Mouse (Mus musculus) hindbrain, embryonic 12.5 days (tissue): ENCODE data around the gene 1700003F12Rik. TPM values are rescaled to one million over a fixed set of nuclear protein-coding genes. Genes with fewer than 3 reads are reported as not detected.

Source experiments
- ATAC-seq: fragments of 200-750 bp; cut with Nextera tagmentation; 2 replicates; pipeline ENCODE4 v1.8.0; 2017; ENCODE audit warnings: moderate TSS enrichment; ENCODE audit not compliant: low FRiP score
- H3K27ac ChIP-seq: fragments of 300-500 bp; sonication (generic); 2 replicates; pipeline ENCODE4 v1.5.1; 2016; ENCODE audit warnings: mild to moderate bottlenecking
- H3K27me3 ChIP-seq: fragments of 300-500 bp; sonication (generic); 2 replicates; pipeline ENCODE4 v1.6.1; 2016; ENCODE audit warnings: mild to moderate bottlenecking
- H3K36me3 ChIP-seq: fragments of 300-500 bp; sonication (generic); 2 replicates; pipeline ENCODE4 v1.6.1; 2016; ENCODE audit warnings: mild to moderate bottlenecking
- H3K4me1 ChIP-seq: fragments of 300-500 bp; sonication (generic); 2 replicates; pipeline ENCODE4 v1.6.1; 2016
- H3K4me2 ChIP-seq: fragments of 300-500 bp; sonication (generic); replicated peaks from 2 replicates; pipeline ENCODE4 v1.6.1; 2016; ENCODE audit warnings: mild to moderate bottlenecking
- H3K4me3 ChIP-seq: fragments of 300-500 bp; sonication (generic); 2 replicates; pipeline ENCODE4 v1.5.1; 2016; ENCODE audit warnings: mild to moderate bottlenecking
- H3K9ac ChIP-seq: fragments of 300-500 bp; sonication (generic); 2 replicates; pipeline ENCODE4 v1.6.1; 2016; ENCODE audit warnings: mild to moderate bottlenecking, moderate library complexity
- H3K9me3 ChIP-seq: fragments of 300-500 bp; sonication (generic); replicated peaks from 2 replicates; pipeline ENCODE4 v1.6.1; 2016; ENCODE audit warnings: mild to moderate bottlenecking
- WGBS: fragments of 180-500 bp; shearing (Covaris S2); methylation state at CpG from one replicate; pipeline ENCODE4 v1.1.7; 2016; 5-methylcytosine and 5-hydroxymethylcytosine counted together
- polyA plus RNA-seq: library from polyadenylated mRNA; unstranded; fragments of >200 nt; fragmentation: Nextera tagmentation; extraction: Ambion mirVana; gene quantifications from 2 replicates; pipeline ENCODE4 v1.2.1, GENCODE M21; 2016

1700003F12Rik gene
- polyA plus RNA-seq, 1 experiment from 2014 or later: 1.4 TPM

DNA sequence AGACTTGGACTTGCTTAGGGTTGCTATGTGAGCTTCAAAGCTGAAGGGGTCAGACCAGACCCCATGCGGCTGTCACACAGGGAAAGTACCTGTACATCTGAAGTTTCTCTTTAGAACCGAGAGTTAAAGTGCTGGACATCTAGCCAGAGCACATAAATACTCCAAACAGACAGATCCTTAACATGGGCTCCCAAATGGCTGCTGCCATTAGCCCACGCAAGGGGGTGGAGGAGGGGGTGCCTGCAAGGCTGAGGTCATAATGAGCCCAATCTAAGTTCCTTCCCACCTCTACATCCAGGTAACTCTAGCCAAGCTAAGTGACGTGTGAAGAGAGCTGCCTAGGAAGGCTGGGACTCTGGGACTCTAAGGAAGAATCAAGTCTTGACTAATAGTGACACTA is 4.6 kb downstream of the 1700003F12Rik start, which contains the start of gene Actl10:
Actl10 (plus strand) TSS at position 301 of the 400 bp plus-strand sequence.
- Histone ChIP-seq H3K27ac (0 out of 2 replicates have a peak within 1 kb of the TSS, but pooled peaks have one; percentile 24), H3K36me3 (0 out of 2 replicates have a peak, but pooled peaks cover 3% of the 10 kb centered on the region), H3K4me1 (peaks cover 23% of the 10 kb centered on the region), H3K4me2 (peak within 1 kb of the TSS; percentile 38), H3K9me3 (no peaks in the 10 kb centered on the region), H3K27me3 (peaks cover 27% of the 10 kb centered on the region), H3K9ac (peak within 1 kb of the TSS; percentile 29; the same call in 1 of the 2 replicates), H3K4me3 (peak within 1 kb of the TSS; percentile 7; the same call in 1 of the 2 replicates)
- ATAC-seq: no peak
- WGBS: 88% methylated on average over 4 of the region's 4 CpGs

DNA sequence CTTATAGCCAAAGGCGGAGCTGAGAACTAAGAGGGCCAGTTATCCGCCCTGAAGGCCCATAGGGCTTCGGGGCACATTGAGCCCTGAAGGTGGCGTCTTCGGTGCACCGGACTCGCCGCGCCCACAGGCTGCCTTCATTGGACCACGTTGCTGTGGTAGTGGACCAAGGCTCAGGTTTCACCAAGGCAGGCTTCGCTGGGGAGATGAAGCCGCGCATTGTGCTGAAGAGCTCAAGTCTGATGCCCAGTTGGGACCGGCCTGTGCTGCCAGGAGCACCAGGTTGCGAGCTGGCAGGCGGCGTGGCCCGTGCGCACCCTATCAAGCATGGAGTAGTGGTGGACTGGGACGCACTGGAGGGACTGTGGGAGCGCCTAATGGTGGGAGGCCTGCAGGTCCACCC is 5.0 kb downstream of the 1700003F12Rik start:
- no peaks in the 10 kb centered on the region for H3K9me3 ChIP-seq
- peak; percentile 1; the same call in 1 of the 2 replicates for ATAC-seq
- 0 out of 2 replicates have a peak overlapping the region, but pooled peaks have one; percentile 24 for H3K27ac ChIP-seq
- H3K27me3 ChIP-seq: peaks cover 27% of the 10 kb centered on the region
- 39% methylated on average over 21 of the region's 21 CpGs for WGBS
- H3K4me2 ChIP-seq: peak overlapping the region; percentile 38
- peak overlapping the region; percentile 29; the same call in 1 of the 2 replicates for H3K9ac ChIP-seq
- 0 out of 2 replicates have a peak, but pooled peaks cover 3% of the 10 kb centered on the region for H3K36me3 ChIP-seq
- peaks cover 23% of the 10 kb centered on the region for H3K4me1 ChIP-seq
- H3K4me3 ChIP-seq: no peak overlapping the region

DNA sequence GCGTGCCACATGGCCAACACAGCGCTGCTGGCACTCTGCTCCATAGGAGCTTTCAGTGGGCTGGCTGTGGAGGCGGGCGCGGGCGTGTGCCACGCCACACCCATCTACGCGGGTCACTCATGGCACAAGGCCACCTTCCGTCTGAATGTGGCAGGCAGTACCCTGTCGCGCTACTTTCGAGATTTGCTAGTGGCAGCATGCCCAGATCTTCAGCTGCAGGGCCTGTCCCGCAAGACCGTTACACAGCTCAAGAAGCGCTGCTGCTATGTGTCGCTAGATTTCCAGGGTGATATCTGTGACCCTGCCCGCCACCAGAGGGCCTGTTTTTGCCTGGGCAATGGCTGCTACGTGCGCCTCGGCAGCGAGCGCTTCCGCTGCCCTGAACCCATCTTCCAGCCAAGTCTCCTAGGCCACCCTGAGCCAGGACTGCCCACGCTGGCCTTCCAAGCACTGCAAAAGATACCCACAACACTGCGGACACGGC is 5.6 kb downstream of the 1700003F12Rik start:
- H3K36me3 ChIP-seq: 0 out of 2 replicates have a peak, but pooled peaks cover 3% of the 10 kb centered on the region
- peak overlapping the region; percentile 29; the same call in 1 of the 2 replicates for H3K9ac ChIP-seq
- 31% methylated on average over 27 of the region's 27 CpGs for WGBS
- H3K4me3 ChIP-seq: peak overlapping the region; percentile 7; the same call in 1 of the 2 replicates
- H3K9me3 ChIP-seq: no peaks in the 10 kb centered on the region
- peaks cover 27% of the 10 kb centered on the region for H3K27me3 ChIP-seq
- ATAC-seq: peak; percentile 28
- H3K27ac ChIP-seq: 0 out of 2 replicates have a peak overlapping the region, but pooled peaks have one; percentile 24
- H3K4me1 ChIP-seq: peaks cover 29% of the 10 kb centered on the region
- peak overlapping the region; percentile 38 for H3K4me2 ChIP-seq

DNA sequence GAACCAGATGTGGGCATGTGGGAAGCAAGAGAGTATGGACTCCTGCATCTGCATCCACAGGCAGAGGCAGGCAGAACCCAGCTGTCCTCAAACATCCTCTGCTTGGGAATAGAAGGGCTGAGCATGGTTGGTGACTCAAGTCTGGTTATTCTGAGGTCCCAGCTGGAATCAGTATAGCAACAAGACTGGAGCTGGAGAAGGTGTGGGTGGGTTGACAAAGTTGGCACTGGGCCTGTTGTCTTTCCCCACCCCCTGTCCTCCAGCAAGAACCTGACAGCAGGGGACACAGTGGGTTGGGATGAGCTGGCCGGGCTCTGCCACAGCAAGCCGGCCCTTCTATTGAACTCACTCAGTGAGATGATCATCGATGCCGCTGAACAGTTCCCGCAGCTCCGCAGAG is 8.3 kb downstream of the 1700003F12Rik start:
- 86% methylated on average over 6 of the region's 6 CpGs for WGBS
- H3K4me2 ChIP-seq: no peak overlapping the region
- H3K36me3 ChIP-seq: 0 out of 2 replicates have a peak, but pooled peaks cover 3% of the 10 kb centered on the region
- no peaks in the 10 kb centered on the region for H3K9me3 ChIP-seq
- ATAC-seq: no peak
- H3K27me3 ChIP-seq: peaks cover 26% of the 10 kb centered on the region
- H3K4me3 ChIP-seq: no peak overlapping the region
- no peak overlapping the region for H3K9ac ChIP-seq
- H3K4me1 ChIP-seq: peaks cover 39% of the 10 kb centered on the region
- H3K27ac ChIP-seq: no peak overlapping the region

DNA sequence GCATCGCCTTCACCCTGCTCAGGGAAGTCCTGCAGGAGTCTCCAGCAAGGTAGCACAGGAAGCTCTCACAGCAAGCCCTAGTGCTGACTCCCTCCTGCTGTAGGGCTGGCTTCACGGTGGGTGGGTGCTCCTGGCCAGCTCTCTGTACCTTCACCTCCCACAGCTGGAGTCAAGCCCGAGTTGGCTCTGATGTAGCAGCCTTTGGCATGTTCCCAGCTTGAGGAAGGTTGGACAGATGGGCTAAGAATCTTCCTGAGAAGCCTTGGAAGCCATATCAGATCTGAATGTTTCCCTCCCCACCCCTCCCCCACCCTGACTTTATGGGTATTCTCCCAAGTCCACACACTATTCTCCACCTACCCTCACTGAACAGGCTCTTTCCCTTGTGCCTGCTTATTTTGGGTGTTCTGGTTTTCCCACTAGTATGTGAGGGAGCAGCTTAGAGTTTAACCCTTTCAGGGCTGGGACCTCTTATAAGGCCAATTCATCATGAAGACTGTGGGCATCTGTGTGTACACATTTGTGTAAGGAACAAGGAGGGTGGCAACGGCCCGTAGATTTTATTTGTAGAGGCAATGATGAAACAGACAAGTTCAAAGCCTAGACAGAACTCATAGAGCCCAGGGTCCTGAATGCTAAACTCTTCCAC is 10.4 kb downstream of the 1700003F12Rik start:
- 60% methylated on average over 5 of the region's 5 CpGs for WGBS
- Histone ChIP-seq H3K9me3 (no peaks in the 10 kb centered on the region), H3K4me1 (peaks cover 33% of the 10 kb centered on the region), H3K4me2 (peak overlapping the region; percentile 61), H3K27me3 (peaks cover 5% of the 10 kb centered on the region), H3K9ac (peak overlapping the region; percentile 37; the same call in 1 of the 2 replicates), H3K36me3 (peaks cover 12% of the 10 kb centered on the region; the same call in 1 of the 2 replicates), H3K27ac (no peak overlapping the region), H3K4me3 (no peak overlapping the region)
- ATAC-seq: no peak

DNA sequence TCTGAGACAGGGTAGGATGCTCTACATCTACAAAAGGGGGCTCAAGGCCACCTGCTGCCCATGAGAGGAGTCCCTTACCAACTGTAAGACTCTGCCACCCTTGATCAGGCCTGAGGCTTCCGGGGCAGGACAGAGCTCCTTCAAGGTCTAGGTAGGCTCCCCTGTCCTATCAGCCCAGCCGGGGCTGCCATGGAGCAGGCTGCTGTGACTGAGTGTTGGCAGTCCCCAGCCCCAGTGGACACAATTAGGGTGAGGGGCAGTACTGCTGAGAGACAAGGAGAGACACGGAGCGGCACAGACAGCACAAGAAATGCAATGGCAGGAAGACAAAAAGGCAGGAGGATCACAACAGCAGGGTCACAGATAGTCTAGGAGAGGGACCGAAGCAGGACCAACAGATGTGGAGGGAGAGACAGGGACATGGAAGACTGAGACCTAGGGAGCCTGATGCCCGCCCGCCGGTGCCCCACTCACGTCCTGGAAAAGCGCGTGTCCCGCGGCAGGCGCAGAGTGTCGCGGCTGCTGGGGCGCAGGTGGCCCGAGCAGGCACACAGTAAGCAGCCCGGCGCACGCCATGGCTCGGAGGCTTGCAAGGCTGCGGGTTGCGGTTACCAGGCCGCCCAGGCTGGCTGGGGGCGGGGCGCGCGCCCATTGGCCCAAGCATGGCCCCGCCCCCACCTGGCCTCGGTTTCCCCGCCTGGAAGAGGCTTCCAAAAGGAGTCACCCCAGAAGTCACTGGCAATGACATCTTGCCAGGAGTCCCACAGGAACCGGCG is 11.6 kb downstream of the 1700003F12Rik start, which contains the start of gene Necab3:
Necab3 (minus strand) TSS at position 627 of the 776 bp plus-strand sequence.
- 3% methylated on average over 34 of the region's 34 CpGs for WGBS
- Histone ChIP-seq H3K4me3 (peak within 1 kb of the TSS; percentile 34), H3K36me3 (peaks cover 21% of the 10 kb centered on the region), H3K27ac (peak within 1 kb of the TSS; percentile 71), H3K27me3 (0 out of 2 replicates have a peak, but pooled peaks cover 1% of the 10 kb centered on the region), H3K4me1 (peaks cover 27% of the 10 kb centered on the region), H3K4me2 (peak within 1 kb of the TSS; percentile 61), H3K9me3 (no peaks in the 10 kb centered on the region), H3K9ac (peak within 1 kb of the TSS; percentile 59)
- peak; percentile 83 for ATAC-seq

DNA sequence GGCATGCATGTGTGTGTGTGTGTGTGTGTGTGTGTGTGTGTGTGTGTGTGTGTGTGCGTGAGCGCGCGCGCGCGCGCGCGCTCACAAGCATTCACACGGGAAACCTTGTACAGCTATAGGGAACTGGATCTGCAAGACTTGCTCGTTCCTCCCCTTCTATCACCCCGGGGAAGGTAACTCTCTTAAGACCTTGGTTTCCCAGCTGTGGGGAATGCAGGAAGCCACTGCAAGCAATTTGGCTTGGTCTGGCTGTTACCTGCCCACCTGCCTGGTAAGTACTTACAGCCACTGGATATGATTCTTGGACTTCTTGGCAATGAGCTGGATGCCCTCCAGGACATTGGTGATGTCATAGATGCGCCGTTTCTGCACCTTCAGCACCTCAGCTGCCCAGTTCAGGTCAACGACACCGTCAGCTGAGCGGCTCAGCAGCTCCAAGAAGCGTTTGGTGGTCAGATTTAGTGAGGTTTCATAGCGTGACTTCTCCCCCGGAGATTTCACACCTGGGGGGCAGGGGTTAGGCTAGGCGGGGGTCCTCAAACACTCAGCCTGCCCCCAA is 16.8 kb downstream of the 1700003F12Rik start:
- Histone ChIP-seq H3K27me3 (no peaks in the 10 kb centered on the region), H3K4me3 (no peak overlapping the region), H3K27ac (no peak overlapping the region), H3K9me3 (no peaks in the 10 kb centered on the region), H3K9ac (no peak overlapping the region), H3K4me2 (no peak overlapping the region), H3K36me3 (peaks cover 23% of the 10 kb centered on the region), H3K4me1 (peaks cover 46% of the 10 kb centered on the region)
- no peak for ATAC-seq
- WGBS: 93% methylated on average over 22 of the region's 22 CpGs

DNA sequence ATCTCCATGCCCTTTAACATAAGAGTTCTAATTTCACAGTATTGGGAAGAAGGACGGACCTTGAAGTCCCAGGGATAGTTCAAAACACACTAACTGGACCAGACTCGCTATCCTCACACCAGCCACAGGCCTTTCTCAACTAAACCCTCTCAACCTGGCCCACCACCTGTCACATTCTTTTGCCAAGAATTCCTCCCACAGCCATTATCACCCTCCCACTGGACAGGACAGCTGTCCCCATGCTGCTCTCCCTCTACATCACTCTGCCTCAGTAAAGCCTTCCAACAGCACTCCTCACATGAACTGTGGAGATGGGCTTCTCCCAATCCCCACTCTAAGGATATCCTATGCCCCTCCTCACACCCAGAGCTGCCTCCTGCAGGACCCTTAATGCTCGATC is 18.7 kb downstream of the 1700003F12Rik start:
- WGBS: 79% methylated on average over 3 of the region's 3 CpGs
- Histone ChIP-seq H3K27me3 (no peaks in the 10 kb centered on the region), H3K36me3 (peaks cover 21% of the 10 kb centered on the region), H3K4me2 (no peak overlapping the region; the same call in 1 of the 2 replicates), H3K9ac (no peak overlapping the region), H3K4me1 (peaks cover 45% of the 10 kb centered on the region), H3K4me3 (no peak overlapping the region), H3K9me3 (no peaks in the 10 kb centered on the region), H3K27ac (peak overlapping the region; percentile 49; the same call in 1 of the 2 replicates)
- ATAC-seq: no peak

DNA sequence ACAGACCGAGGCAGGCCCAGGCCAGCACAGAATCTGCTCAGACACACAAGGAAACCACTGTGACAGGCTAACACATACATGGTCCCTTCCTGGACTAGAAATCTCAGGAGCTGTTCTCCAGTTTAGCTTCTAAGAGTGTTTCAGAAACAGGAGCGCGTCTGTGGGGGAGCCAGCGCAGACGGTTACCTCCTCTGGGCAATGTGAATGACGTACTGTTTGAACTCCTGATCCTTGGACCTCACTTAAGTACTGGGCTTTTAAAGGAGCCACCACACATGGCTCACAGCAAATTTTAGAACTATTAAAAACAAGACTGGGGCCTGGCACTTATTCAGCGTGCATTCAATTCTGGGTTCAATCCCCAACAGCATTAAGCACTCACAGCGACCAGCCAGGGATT is 19.8 kb downstream of the 1700003F12Rik start:
- H3K9me3 ChIP-seq: no peaks in the 10 kb centered on the region
- H3K27me3 ChIP-seq: no peaks in the 10 kb centered on the region
- H3K4me3 ChIP-seq: no peak overlapping the region
- peak overlapping the region; percentile 27 for H3K4me2 ChIP-seq
- peak overlapping the region; percentile 23; the same call in 1 of the 2 replicates for H3K9ac ChIP-seq
- H3K4me1 ChIP-seq: peaks cover 46% of the 10 kb centered on the region
- peaks cover 15% of the 10 kb centered on the region for H3K36me3 ChIP-seq
- H3K27ac ChIP-seq: peak overlapping the region; percentile 49; the same call in 1 of the 2 replicates
- no peak for ATAC-seq
- 47% methylated on average over 8 of the region's 8 CpGs for WGBS

DNA sequence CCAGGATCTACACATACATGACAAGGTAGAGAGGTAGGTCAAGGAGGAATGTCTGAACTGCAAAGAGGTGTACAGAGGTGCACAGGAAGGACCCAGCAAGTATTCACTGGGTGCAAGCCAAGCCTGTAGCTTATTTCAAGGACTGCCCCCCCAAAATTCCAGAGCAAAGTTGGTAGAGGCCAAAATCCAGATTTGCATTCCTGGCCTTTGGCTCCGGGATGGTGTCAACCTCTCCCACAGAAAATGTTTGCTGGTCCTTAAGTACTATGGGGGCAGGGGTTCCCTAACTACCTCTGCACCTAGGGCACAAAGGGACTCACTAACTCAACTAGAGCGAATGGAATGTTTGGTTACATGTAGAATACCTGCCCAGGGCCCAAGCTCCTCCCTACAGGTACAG is 20.9 kb downstream of the 1700003F12Rik start:
- Histone ChIP-seq H3K4me1 (peaks cover 52% of the 10 kb centered on the region), H3K36me3 (peaks cover 12% of the 10 kb centered on the region), H3K9ac (peak overlapping the region; percentile 77), H3K9me3 (no peaks in the 10 kb centered on the region), H3K27me3 (no peaks in the 10 kb centered on the region), H3K4me3 (peak overlapping the region; percentile 94), H3K4me2 (peak overlapping the region; percentile 93), H3K27ac (peak overlapping the region; percentile 89)
- 70% methylated on average over 2 of the region's 2 CpGs for WGBS
- ATAC-seq: no peak

DNA sequence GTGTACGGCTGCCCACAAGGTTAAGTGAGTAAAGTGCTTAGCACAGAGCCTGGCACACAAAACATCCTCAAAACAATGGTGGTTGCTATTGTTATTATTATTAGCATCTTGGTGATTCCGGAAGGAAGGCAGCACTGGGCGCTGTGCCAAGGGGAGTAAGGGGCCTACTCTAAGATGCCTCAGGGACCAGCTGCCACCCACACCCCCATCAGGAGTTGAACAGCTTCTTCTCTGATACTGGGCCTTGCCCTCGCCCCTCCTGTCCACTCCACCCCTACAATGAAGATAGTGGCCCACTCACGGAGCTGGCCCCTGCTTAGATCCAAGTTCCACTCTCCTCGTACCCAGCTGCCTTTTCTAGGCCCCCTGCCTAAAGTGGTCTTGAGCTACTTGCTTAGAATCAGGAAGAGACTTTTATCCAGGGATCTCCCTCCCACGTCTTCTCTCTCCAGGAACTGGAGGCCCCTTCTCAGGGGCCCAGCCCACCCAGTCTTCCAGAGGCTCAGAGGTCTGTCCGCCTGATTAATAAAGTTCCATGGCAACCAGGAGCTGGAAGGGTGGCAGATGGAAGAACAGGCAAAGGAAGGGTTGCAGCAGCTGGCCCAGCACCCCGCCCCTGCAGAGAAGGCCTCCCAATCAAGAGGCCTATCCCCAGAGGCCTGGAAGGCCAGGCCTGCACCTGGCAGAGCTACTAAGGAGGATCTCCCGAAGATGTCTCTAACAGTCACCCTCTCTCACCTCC is 21.6 kb downstream of the 1700003F12Rik start:
- Histone ChIP-seq H3K4me2 (peak overlapping the region; percentile 93), H3K4me3 (peak overlapping the region; percentile 94), H3K27me3 (no peaks in the 10 kb centered on the region), H3K9me3 (no peaks in the 10 kb centered on the region), H3K27ac (peak overlapping the region; percentile 89), H3K36me3 (peaks cover 5% of the 10 kb centered on the region), H3K4me1 (peaks cover 52% of the 10 kb centered on the region), H3K9ac (peak overlapping the region; percentile 77)
- 4% methylated on average over 10 of the region's 10 CpGs for WGBS
- ATAC-seq: peak; percentile 46
